Mouse (Mus musculus) MEL (cell line): ENCODE results near the gene Ddrgk1. TPM values are rescaled to one million over a fixed set of nuclear protein-coding genes. Genes with fewer than 3 reads are reported as not detected.

ENCODE experiments used
- DNase-seq: peaks from one replicate; pipeline ENCODE4 v3.0.0; 2011; ENCODE audit warnings: low read depth, low spot score
- H3K27ac ChIP-seq: 2 replicates; pipeline ENCODE4 v1.5.1; 2012; ENCODE audit warnings: low read depth, mild to moderate bottlenecking, control low read depth, low read length, moderate library complexity; ENCODE audit not compliant: control insufficient read depth
- H3K27me3 ChIP-seq, 2 experiments: fragments of 150-350 bp in 1 of 2; sonication (generic) in 1 of 2; 2 replicates each; pipeline ENCODE4 v1.6.1; 2012; ENCODE audit warnings: low read length in 2 of 2, mild to moderate bottlenecking in 2 of 2, improper control_type of control experiment in 1 of 2, moderate library complexity in 1 of 2; ENCODE audit not compliant: insufficient read depth in 2 of 2, control insufficient read depth in 1 of 2
- H3K36me3 ChIP-seq, 2 experiments: 2 replicates each; pipeline ENCODE4 v1.6.1; 2012 to 2014; ENCODE audit warnings: low read length in 2 of 2, improper control_type of control experiment in 1 of 2, inconsistent platforms in 1 of 2, mild to moderate bottlenecking in 1 of 2; ENCODE audit not compliant: insufficient read depth in 2 of 2, control insufficient read depth in 1 of 2
- H3K4me1 ChIP-seq, 2 experiments: fragments of 150-350 bp in 1 of 2; sonication (generic) in 1 of 2; 2 replicates each; pipeline ENCODE4 v1.6.1; 2012; ENCODE audit warnings: low read length in 2 of 2, improper control_type of control experiment in 1 of 2, mild to moderate bottlenecking in 1 of 2; ENCODE audit not compliant: insufficient read depth in 2 of 2, control insufficient read depth in 1 of 2
- H3K4me3 ChIP-seq, 2 experiments: fragments of 150-350 bp in 1 of 2; sonication (generic) in 1 of 2; 2 replicates each; pipeline ENCODE4 v1.5.1; 2012; ENCODE audit warnings: low read depth in 2 of 2, low read length in 2 of 2, mild to moderate bottlenecking in 2 of 2, moderate library complexity in 2 of 2, control low read depth in 1 of 2, improper control_type of control experiment in 1 of 2; ENCODE audit not compliant: control insufficient read depth in 1 of 2, insufficient read depth in 1 of 2
- H3K79me2 ChIP-seq: 2 replicates; pipeline ENCODE4 v1.6.1; 2012; ENCODE audit warnings: mild to moderate bottlenecking, low read length, moderate library complexity; ENCODE audit not compliant: control insufficient read depth, poor library complexity, insufficient read depth
- H3K9ac ChIP-seq: 2 replicates; pipeline ENCODE4 v1.6.1; 2012; ENCODE audit warnings: low read depth, mild to moderate bottlenecking, control low read depth, low read length, moderate library complexity; ENCODE audit not compliant: control insufficient read depth, poor library complexity, severe bottlenecking
- H3K9me3 ChIP-seq: fragments of 150-350 bp; sonication (generic); replicated peaks from 2 replicates; pipeline ENCODE4 v1.6.1; 2012; ENCODE audit warnings: mild to moderate bottlenecking, low read length, improper control_type of control experiment, moderate library complexity; ENCODE audit not compliant: insufficient read depth
- CHD1 ChIP-seq: IDR thresholded peaks from 2 replicates; pipeline ENCODE4 v1.6.1; 2012; ENCODE audit warnings: low read depth, mild to moderate bottlenecking, inconsistent platforms, low read length, improper control_type of control experiment
- EP300 ChIP-seq, 2 experiments: IDR thresholded peaks; 2 replicates each; pipeline ENCODE4 v1.6.1; 2011; ENCODE audit warnings: improper control_type of control experiment in 2 of 2, low read length in 2 of 2, low read depth in 1 of 2, mild to moderate bottlenecking in 1 of 2
- ETS1 ChIP-seq: IDR thresholded peaks from 2 replicates; pipeline ENCODE4 v1.6.1; 2012; ENCODE audit warnings: low read depth, mild to moderate bottlenecking, inconsistent platforms, low read length, improper control_type of control experiment, moderate library complexity
- GABPA ChIP-seq: IDR thresholded peaks from 2 replicates; pipeline ENCODE4 v1.6.1; 2012; ENCODE audit warnings: low read depth, mild to moderate bottlenecking, inconsistent platforms, low read length, improper control_type of control experiment, moderate library complexity
- GATA1 ChIP-seq: IDR thresholded peaks from 2 replicates; pipeline ENCODE4 v1.6.1; 2011; ENCODE audit warnings: low read depth, low read length, improper control_type of control experiment
- HCFC1 ChIP-seq: IDR thresholded peaks from 2 replicates; pipeline ENCODE4 v1.6.1; 2012; ENCODE audit warnings: low read depth, mild to moderate bottlenecking, inconsistent platforms, low read length, improper control_type of control experiment, moderate library complexity
- KAT2A ChIP-seq: conservative IDR thresholded peaks from 2 replicates; pipeline ENCODE4 v1.6.1; 2012; ENCODE audit warnings: low read depth, low read length, improper control_type of control experiment, inconsistent platforms
- MAFK ChIP-seq: IDR thresholded peaks from 2 replicates; pipeline ENCODE4 v1.6.1; 2011; ENCODE audit warnings: low read depth, mild to moderate bottlenecking, low read length, improper control_type of control experiment, borderline replicate concordance
- MAX ChIP-seq: IDR thresholded peaks from 2 replicates; pipeline ENCODE4 v1.6.1; 2011; ENCODE audit warnings: low read length, improper control_type of control experiment
- MAZ ChIP-seq: IDR thresholded peaks from 2 replicates; pipeline ENCODE4 v1.6.1; 2012; ENCODE audit warnings: low read depth, mild to moderate bottlenecking, inconsistent platforms, low read length, improper control_type of control experiment
- MXI1 ChIP-seq: IDR thresholded peaks from 2 replicates; pipeline ENCODE4 v1.6.1; 2011; ENCODE audit warnings: mild to moderate bottlenecking, low read depth, low read length, improper control_type of control experiment
- MYB ChIP-seq: IDR thresholded peaks from 2 replicates; pipeline ENCODE4 v1.6.1; 2011; ENCODE audit warnings: mild to moderate bottlenecking, low read depth, low read length, improper control_type of control experiment
- MYC ChIP-seq: IDR thresholded peaks from 2 replicates; pipeline ENCODE4 v1.6.1; 2011; ENCODE audit warnings: low read depth, mild to moderate bottlenecking, low read length, improper control_type of control experiment, moderate library complexity
- NELFE ChIP-seq: IDR thresholded peaks from 2 replicates; pipeline ENCODE4 v1.6.1; 2011; ENCODE audit warnings: low read depth, low read length, improper control_type of control experiment
- NRF1 ChIP-seq: IDR thresholded peaks from 2 replicates; pipeline ENCODE4 v1.6.1; 2014; ENCODE audit warnings: low read depth, mild to moderate bottlenecking, inconsistent platforms, low read length, improper control_type of control experiment, moderate library complexity; ENCODE audit not compliant: poor library complexity, insufficient read depth, severe bottlenecking
- POLR2A ChIP-seq, 2 experiments: IDR thresholded peaks; 2 replicates each; pipeline ENCODE4 v1.6.1; 2011 to 2012; ENCODE audit warnings: low read length in 2 of 2, mild to moderate bottlenecking in 2 of 2, control low read depth in 1 of 2, improper control_type of control experiment in 1 of 2, low read depth in 1 of 2, moderate library complexity in 1 of 2; ENCODE audit not compliant: control insufficient read depth in 1 of 2, insufficient read depth in 1 of 2, poor library complexity in 1 of 2
- RCOR1 ChIP-seq: IDR thresholded peaks from 2 replicates; pipeline ENCODE4 v1.6.1; 2012; ENCODE audit warnings: low read depth, mild to moderate bottlenecking, inconsistent platforms, low read length, improper control_type of control experiment
- SIN3A ChIP-seq: IDR thresholded peaks from 2 replicates; pipeline ENCODE4 v1.6.1; 2012; ENCODE audit warnings: low read length, improper control_type of control experiment, inconsistent platforms
- SMC3 ChIP-seq: IDR thresholded peaks from 2 replicates; pipeline ENCODE4 v1.6.1; 2011; ENCODE audit warnings: low read depth, low read length, improper control_type of control experiment
- TAL1 ChIP-seq: IDR thresholded peaks from 2 replicates; pipeline ENCODE4 v1.6.1; 2012; ENCODE audit warnings: mild to moderate bottlenecking, inconsistent platforms, low read length, moderate library complexity, mixed read lengths
- TBP ChIP-seq: IDR thresholded peaks from 2 replicates; pipeline ENCODE4 v1.8.0; 2011; ENCODE audit warnings: low read depth, low read length, improper control_type of control experiment
- TCF12 ChIP-seq: IDR thresholded peaks from 2 replicates; pipeline ENCODE4 v1.6.1; 2014; ENCODE audit warnings: low read depth, mild to moderate bottlenecking, inconsistent platforms, low read length, improper control_type of control experiment, moderate library complexity
- UBTF ChIP-seq: IDR thresholded peaks from 2 replicates; pipeline ENCODE4 v1.6.1; 2012; ENCODE audit warnings: low read depth, mild to moderate bottlenecking, inconsistent platforms, low read length, improper control_type of control experiment, moderate library complexity, borderline replicate concordance; ENCODE audit not compliant: insufficient read depth
- USF2 ChIP-seq, 2 experiments: IDR thresholded peaks; 2 replicates each; pipeline ENCODE4 v1.6.1; 2011 to 2012; ENCODE audit warnings: improper control_type of control experiment in 2 of 2, low read length in 2 of 2, borderline replicate concordance in 1 of 2, inconsistent platforms in 1 of 2, low read depth in 1 of 2, mild to moderate bottlenecking in 1 of 2; ENCODE audit not compliant: insufficient read depth in 1 of 2
- ZC3H11A ChIP-seq: IDR thresholded peaks from 2 replicates; pipeline ENCODE4 v1.6.1; 2012; ENCODE audit warnings: low read depth, mild to moderate bottlenecking, inconsistent platforms, low read length, improper control_type of control experiment
- ZMIZ1 ChIP-seq: IDR thresholded peaks from 2 replicates; pipeline ENCODE4 v1.6.1; 2012; ENCODE audit warnings: low read depth, mild to moderate bottlenecking, inconsistent platforms, low read length, improper control_type of control experiment, moderate library complexity
- ZNF384 ChIP-seq: IDR thresholded peaks from 2 replicates; pipeline ENCODE4 v1.6.1; 2012; ENCODE audit warnings: low read depth, mild to moderate bottlenecking, inconsistent platforms, low read length, improper control_type of control experiment
- polyA plus RNA-seq, 2 experiments: library from polyadenylated mRNA; stranded (reverse) in 1 of 2; unstranded in 1 of 2; fragments of >175 nt in 1 of 2; fragments of >200 nt in 1 of 2; gene quantifications; 2 replicates each; pipeline versions ENCODE4 v1.2.1 to v1.2.4; 2012; ENCODE audit warnings: low replicate concordance in 2 of 2, low read depth in 1 of 2; ENCODE audit not compliant: insufficient read length in 2 of 2, insufficient read depth in 1 of 2, missing spikeins in 1 of 2
- total RNA-seq: library from RNA; depleted of rRNA; stranded (reverse); fragments of 300-350 nt; gene quantifications from 2 replicates; pipeline ENCODE4 v1.2.3, GENCODE M21; 2012

Ddrgk1 gene
- total and polyA plus RNA-seq, 3 experiments: 52.7 to 73.6 TPM; not detected in 1

DNA sequence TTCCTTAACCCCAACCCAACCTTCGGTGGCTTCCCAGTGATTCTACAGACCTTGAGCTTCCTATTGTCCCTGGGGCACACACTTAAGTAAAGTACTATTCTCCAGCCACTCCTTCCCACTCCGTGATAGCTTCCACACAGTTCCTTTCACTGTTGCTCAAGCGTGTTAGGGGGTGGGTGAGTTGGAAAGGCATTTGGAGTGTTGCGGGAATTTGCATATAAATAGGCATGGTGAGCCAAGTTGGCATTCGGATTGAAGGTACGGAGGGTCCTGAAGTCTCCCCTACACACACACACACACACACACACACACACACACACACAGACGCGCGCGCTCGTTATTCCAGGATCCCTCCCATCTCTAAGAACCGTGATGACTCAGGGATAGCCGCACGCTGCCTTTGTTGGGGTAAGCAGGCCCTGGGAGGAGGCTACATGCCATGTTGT is 33.4 kb upstream of the Ddrgk1 start:
- Histone ChIP-seq H3K4me1 (peaks cover 2 to 14% of the 10 kb centered on the region in 2 experiments; a peak in 2 of 4 replicates), H3K79me2 (no peaks in the 10 kb centered on the region), H3K9ac (peak overlapping the region; percentile 47), H3K27me3 (no peaks in the 10 kb centered on the region), H3K36me3 (peaks cover 0 to 7% of the 10 kb centered on the region in 2 experiments; a peak in 2 of 4 replicates), H3K27ac (no peak overlapping the region), H3K9me3 (no peaks in the 10 kb centered on the region), H3K4me3 (peak overlapping the region; percentile 51 to 64)
- DNase-seq: no peak
- TF ChIP-seq ZC3H11A: no peak
- TF ChIP-seq KAT2A: no peak
- TF ChIP-seq MAX: no peak
- no peak for TF ChIP-seq TAL1
- no peak for TF ChIP-seq MAFK

- Histone ChIP-seq H3K4me3 (peak within 1 kb of the TSS; percentile 51 to 64), H3K79me2 (no peaks in the 10 kb centered on the region), H3K27ac (no peak within 1 kb of the TSS), H3K27me3 (no peaks in the 10 kb centered on the region), H3K9ac (peak within 1 kb of the TSS; percentile 48), H3K4me1 (peaks cover 2 to 14% of the 10 kb centered on the region in 2 experiments; a peak in 2 of 4 replicates), H3K36me3 (peaks cover 0 to 7% of the 10 kb centered on the region in 2 experiments; a peak in 2 of 4 replicates), H3K9me3 (no peaks in the 10 kb centered on the region)
- DNase-seq: peak; percentile 87
- TF ChIP-seq TBP: peak; percentile 47; the same call in 1 of the 2 replicates
- TF ChIP-seq ZMIZ1: peak; percentile 53; the same call in 1 of the 2 replicates
- no peak for TF ChIP-seq CHD1
- TF ChIP-seq EP300 (IDR thresholded peaks at IDR 0.05; ENCODE audit: low read depth in 1 of 2, low read length in 2 of 2): no peak
- TF ChIP-seq MYC: no peak
- TF ChIP-seq ETS1: no peak
- no peak for TF ChIP-seq ZNF384
- TF ChIP-seq GABPA: no peak
- TF ChIP-seq POLR2A (IDR thresholded peaks at IDR 0.05; ENCODE audit: control insufficient read depth in 1 of 2, insufficient read depth in 1 of 2, low read depth in 1 of 2, low read length in 2 of 2, poor library complexity in 1 of 2): peak; percentile 38 to 52; a peak in 1 of 4 replicates
- no peak for TF ChIP-seq SIN3A
- no peak for TF ChIP-seq NELFE
- no peak for TF ChIP-seq MAX
- TF ChIP-seq NRF1: peak; percentile 49; the same call in 1 of the 2 replicates
- no peak for TF ChIP-seq SMC3
- TF ChIP-seq UBTF: no peak
- TF ChIP-seq RCOR1: no peak
- no peak for TF ChIP-seq MAFK
- no peak for TF ChIP-seq MYB
- no peak for TF ChIP-seq GATA1
- peak; percentile 32; the same call in 1 of the 2 replicates for TF ChIP-seq MXI1
- no peak for TF ChIP-seq USF2 (IDR thresholded peaks at IDR 0.05; ENCODE audit: borderline replicate concordance in 1 of 2, insufficient read depth in 1 of 2, low read depth in 1 of 2, low read length in 2 of 2)
- TF ChIP-seq TCF12: no peak
- TF ChIP-seq MAZ: peak; percentile 49; the same call in 1 of the 2 replicates
- no peak for TF ChIP-seq HCFC1
- TF ChIP-seq TAL1: no peak
These were observed 32.8 kb upstream of the Ddrgk1 start, which contains the start of gene Slc4a11 for GRCm38 (mm10) chr2:130697153-130697810. Slc4a11 (minus strand) TSS chr2:130697519.
